Mouse (Mus musculus): ENCODE results near the gene Kcnf1.
"Not testable (repeated sequence)": the region's sequence is repeated elsewhere in the genome, so short reads cannot be mapped to it uniquely, and the experiment has no call there.

Gene Kcnf1

GRCm38 (mm10) chr12:17157558-17157957 is 19.1 kb downstream of the Kcnf1 start:
- no peak for DNase-seq (ENCODE audit: low spot score)

- DNase-seq (ENCODE audit: low spot score), result no peak
Measured at GRCm38 (mm10) chr12:17155781-17156180, 20.9 kb downstream of the Kcnf1 start.

- no peak for DNase-seq (ENCODE audit: low spot score)
Measured at GRCm38 (mm10) chr12:17152840-17153239, 23.8 kb downstream of the Kcnf1 start.

GRCm38 (mm10) chr12:17148920-17149319 is 27.8 kb downstream of the Kcnf1 start:
- no peak for DNase-seq (ENCODE audit: low spot score)

GRCm38 (mm10) chr12:17141791-17142190 is 34.9 kb downstream of the Kcnf1 start:
- DNase-seq (ENCODE audit: low spot score), result no peak

GRCm38 (mm10) chr12:17140436-17140835 is 36.3 kb downstream of the Kcnf1 start:
- DNase-seq (ENCODE audit: low spot score), result no peak

- no peak for DNase-seq (ENCODE audit: low spot score)
Measured at GRCm38 (mm10) chr12:17134546-17135096, 42.1 kb downstream of the Kcnf1 start.

- no peak for DNase-seq (ENCODE audit: low spot score)
Measured at GRCm38 (mm10) chr12:17132243-17132642, 44.4 kb downstream of the Kcnf1 start.

- DNase-seq (ENCODE audit: low spot score), result no peak
Measured at GRCm38 (mm10) chr12:17131563-17131962, 45.1 kb downstream of the Kcnf1 start.

GRCm38 (mm10) chr12:17122881-17123280 is 53.8 kb downstream of the Kcnf1 start:
- not testable (repeated sequence) for DNase-seq (ENCODE audit: low spot score)
